Mouse (Mus musculus): ENCODE measurements around the gene Zfyve28. TPM values are rescaled to one million over a fixed set of nuclear protein-coding genes. Genes with fewer than 3 reads are reported as not detected.

Zfyve28 gene
- 37.6 and 37.8 TPM in 2 replicates for polyA plus RNA-seq (2012; rRNA removed)

DNA sequence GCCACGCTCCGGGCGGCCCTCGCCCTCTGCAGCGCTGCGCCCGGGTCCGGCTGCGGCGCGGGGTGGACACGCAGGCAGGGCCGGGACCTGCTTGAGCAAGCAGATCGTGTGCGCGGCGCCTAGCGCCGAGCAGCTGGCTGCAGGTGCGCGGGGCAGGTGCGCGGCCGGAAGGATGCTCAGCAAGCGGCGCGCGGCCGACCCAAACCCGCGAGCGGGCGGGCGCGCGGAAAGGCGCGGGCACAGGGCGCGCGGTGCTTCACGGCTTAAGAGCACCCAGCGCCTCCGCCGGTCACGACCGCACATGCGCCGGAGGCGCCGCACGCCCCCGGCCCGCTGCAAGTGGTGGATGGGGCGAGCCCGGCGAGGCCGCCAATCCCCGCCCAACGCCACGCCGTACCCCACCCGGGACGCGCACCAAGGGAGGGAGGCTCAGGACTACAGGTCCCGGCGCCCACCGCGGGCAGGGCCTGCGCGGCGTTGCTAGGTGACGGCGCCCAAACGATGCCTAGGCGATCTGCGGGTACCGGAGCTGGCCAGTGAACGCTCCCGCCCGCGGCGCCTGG, at the start of gene Zfyve28, which contains the start of gene Cfap99:
Gene Zfyve28 (minus strand): TSS at position 296 of the 563 bp plus-strand sequence.
Gene Cfap99 (plus strand): TSS at position 447 of the 563 bp plus-strand sequence.
- peak; percentile 92 to 97 for DNase-seq (ENCODE audit: extremely low spot score in 1 of 2, low spot score in 1 of 2)

- peak in 1 of 2 experiments; percentile 33 for DNase-seq (ENCODE audit: extremely low spot score in 1 of 2, low spot score in 1 of 2)
Observed at GRCm38 (mm10) chr5:34336775-34337450, 48.7 kb upstream of the Zfyve28 start.

DNA sequence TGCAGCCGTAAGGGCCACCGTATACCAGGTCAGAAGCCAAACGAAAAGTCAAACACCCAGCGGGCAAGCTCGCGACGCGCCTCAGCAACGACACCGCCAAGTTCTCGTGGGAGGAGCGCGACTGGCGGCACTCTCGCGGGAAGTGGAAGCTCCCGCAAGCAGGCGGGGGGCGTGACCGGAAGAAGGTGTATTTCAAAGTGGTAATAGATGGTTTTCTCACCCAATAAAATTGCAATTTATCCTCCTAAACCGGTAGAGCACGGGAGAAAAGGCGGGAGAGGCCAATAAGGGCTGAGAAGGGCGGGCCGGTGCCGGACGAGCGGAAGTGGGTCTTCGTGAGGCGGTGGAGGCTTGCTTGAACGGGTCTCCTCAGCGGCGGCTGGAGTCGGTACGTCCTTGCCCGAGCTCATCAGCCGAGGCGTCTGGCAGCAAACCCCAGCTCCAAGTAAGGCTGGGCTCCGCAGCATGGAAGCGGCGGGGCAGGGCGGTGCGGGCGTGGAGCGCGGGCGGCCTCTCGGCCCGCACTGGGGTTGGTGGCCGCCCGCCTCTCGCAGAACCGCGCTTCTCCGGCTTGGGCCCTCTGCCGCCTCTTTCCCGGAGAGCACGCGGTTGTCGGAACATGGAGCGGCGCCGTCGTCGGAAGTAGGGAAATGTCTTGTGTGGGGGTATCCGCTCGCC, 48.0 kb upstream of the Zfyve28 start, which contains the start of gene Rnf4:
Gene Rnf4 (plus strand): TSS at position 193 of the 678 bp plus-strand sequence.
- peak; percentile 97 to 99 for DNase-seq (ENCODE audit: extremely low spot score in 1 of 2, low spot score in 1 of 2)

DNA sequence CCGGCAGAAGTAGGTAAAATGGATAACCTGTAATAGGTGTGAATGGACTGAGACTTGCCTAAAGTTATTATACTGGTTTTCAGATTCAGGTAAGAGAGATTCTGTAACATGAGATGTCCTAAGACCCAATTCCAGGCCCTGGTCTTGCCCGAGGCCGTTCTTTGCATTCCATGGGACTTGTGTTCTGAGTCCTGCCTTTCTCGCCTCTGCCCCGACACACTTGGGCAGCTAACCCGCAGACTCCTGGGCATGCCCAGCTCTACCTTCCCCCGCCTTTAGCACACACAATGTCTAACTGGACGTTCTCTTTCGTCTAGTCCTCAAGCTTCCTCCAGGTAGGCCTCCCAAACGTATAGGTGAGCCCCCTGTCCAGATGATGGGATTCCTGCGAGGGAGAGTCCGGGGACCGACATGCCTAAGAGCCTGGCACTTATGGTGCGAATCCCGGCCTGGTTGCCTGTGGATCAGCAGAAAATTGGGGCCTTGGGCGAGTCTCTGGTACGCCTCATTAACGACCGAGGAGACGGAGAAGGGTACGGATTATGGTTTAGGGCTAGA, 47.4 kb upstream of the Zfyve28 start:
- DNase-seq (ENCODE audit: extremely low spot score in 1 of 2, low spot score in 1 of 2), result no peak

- DNase-seq (ENCODE audit: extremely low spot score in 1 of 2, low spot score in 1 of 2), result no peak
Observed at GRCm38 (mm10) chr5:34334081-34334480, 45.8 kb upstream of the Zfyve28 start.

DNA sequence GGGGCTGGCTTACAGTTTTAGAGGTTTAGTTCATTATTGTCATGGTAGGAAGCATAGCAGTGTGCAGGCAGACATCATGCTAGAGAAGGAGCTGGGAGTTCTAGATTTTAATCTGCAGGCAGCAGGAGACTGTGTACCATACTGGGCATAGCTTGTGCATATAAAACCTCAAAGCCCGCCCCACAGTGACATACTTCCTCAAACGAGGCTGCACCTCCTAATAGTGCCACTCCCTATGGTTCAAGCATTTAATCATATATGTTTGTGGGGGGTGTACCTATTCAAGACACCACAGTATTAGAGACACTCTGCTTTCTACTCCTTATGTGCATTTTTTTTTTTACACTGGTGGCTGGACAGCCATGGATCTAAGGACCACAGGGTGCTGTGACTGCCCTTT, 41.9 kb upstream of the Zfyve28 start:
- DNase-seq (ENCODE audit: extremely low spot score in 1 of 2, low spot score in 1 of 2), result no peak

DNA sequence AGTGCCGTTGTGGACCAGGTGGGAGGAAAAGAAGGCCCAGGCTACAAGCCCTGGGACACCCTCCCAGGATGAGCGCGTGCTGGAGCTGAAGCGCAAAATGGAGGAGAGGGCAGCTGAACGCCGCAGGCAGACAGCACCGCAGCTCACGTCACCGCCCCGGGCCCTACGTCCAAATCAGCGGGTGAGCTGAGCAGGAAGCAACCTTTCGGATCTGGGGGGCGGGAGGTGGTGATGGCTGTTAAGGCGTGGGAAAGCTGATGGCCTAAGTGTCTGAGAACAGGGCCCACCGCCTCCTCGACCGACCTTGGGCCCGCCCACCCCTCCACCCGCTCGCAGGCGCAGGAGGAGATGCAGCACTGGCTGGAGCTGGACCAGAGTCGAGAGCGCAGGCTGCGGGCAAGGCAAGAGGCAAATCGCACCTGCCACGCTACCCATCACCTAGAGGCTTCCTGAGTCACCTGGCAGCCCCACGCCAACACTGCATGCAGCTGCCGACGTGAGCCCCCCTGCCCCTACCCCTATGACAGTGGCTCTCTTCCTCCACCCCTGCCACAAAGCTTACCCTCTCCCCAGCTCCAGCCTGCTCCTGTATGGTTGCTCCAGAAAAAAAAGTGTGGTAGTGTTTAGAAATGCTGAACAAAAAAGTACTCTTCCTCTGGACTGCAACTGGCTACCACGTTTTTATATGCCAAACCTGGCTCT, 38.8 kb upstream of the Zfyve28 start:
- peak in 1 of 2 experiments; percentile 13 for DNase-seq (ENCODE audit: extremely low spot score in 1 of 2, low spot score in 1 of 2)

- DNase-seq (ENCODE audit: extremely low spot score in 1 of 2, low spot score in 1 of 2), result peak in 1 of 2 experiments; percentile 15
Observed at GRCm38 (mm10) chr5:34326249-34326691, 38.0 kb upstream of the Zfyve28 start.

DNA sequence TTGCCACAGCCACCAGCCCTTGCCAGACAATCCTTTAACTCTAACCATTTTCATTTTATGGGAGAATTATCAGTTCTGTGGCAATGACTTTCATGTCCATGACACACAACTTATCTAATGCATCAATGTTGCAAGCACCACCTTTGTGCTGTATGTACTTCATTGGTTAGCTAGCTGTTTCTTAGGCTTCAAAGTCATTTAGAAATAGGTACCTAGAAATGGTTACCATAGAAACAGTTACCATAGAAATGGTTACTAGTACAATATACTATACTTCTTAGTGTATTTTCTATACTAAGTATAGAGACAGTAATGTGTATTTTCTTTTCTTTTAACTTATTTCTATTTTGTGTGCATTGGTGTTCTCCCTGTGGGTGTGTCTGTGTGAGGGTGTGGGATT, 37.0 kb upstream of the Zfyve28 start:
- DNase-seq (ENCODE audit: extremely low spot score in 1 of 2, low spot score in 1 of 2), result no peak

GRCm38 (mm10) chr5:34321236-34321635, 33.0 kb upstream of the Zfyve28 start:
- DNase-seq (ENCODE audit: extremely low spot score in 1 of 2, low spot score in 1 of 2), result no peak

- no peak for DNase-seq (ENCODE audit: extremely low spot score in 1 of 2, low spot score in 1 of 2)
Observed at GRCm38 (mm10) chr5:34319491-34320034, 31.3 kb upstream of the Zfyve28 start.

DNA sequence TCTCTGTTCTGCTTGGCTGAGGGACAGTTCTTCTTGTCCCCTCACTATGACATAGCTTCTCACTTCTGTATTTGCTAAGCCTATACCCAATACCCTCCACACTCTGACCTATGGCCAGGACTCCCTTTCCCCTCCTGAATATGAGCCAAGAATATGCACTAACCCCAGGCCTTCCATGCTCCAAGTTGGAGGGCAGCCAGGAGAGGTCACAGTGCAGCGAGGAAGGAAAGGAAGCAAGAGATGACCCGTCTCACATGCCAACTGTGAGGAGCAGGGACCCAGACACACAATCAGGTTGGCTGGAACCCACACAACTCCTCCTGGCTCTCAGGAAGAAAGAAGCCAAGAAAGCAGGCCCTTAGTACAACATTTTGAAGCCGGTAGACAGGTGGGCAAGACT, 20.8 kb upstream of the Zfyve28 start:
- DNase-seq (ENCODE audit: extremely low spot score in 1 of 2, low spot score in 1 of 2), result no peak

DNA sequence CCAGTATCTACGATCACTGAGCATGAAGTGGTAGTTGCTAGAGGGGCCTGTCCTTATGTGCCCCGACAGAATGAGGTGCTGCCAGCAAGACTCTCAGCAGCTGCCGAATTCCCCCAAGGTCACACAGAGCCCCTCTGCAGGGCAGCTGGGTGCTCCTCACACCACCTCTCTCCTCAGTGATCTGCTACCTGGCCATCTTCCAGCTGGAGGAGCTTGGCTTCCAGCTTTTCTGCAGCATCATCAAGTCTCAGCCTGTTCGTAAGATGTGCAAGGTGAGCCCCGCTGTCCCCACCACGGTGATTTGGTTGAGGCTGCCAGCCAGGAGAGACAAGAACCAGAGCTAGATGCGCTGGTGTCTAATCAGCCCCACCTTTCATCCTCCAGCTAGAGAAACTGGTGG, 14.1 kb upstream of the Zfyve28 start:
- no peak for DNase-seq (ENCODE audit: extremely low spot score in 1 of 2, low spot score in 1 of 2)

DNA sequence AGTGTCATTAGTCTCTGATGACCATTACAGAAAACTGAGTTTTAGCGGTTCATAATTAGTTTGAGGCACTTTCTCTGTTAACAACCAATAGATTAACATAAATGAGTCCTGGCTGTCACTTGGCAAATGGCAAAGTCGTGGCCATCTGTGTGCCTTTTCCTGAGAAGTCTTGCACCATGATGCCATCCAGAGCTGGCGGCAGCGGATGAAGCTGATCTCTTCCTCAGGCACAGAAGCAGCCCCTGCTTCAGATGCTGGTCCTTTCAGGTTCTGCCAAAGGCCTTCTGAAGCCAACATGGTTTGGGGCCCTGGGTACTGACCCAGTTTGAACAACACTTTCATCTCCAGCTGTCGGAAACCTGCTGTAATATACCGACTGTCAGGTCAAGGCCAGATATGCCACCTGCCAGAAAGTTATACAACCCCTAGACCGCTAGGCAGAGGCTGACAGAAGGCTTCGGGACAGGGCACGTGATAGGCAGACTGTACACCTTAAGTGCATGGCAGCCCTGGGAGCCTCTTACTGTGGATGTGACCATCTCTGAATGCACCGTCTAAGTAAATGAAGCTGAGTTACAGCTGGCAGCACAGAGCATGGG, 10.8 kb upstream of the Zfyve28 start:
- no peak for DNase-seq (ENCODE audit: extremely low spot score in 1 of 2, low spot score in 1 of 2)

DNA sequence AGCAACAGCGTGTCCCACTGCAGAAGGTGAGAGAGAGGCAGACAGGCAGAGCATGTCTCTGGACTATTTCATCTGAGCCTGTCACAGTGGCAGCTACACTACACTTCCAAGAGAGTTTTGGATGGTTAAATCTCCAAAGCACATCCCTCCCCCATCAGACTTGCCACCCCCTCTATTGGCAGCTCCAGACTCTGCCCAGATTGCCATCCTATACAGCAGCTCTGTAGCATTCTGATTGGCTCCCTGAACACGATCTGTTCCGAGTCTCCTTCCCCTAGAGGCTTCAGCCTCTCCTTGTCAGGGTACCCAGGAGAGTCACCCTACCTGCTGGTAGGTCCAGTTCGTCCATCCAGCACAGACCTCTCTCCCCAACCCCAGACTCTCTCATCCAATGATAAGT, 9.8 kb upstream of the Zfyve28 start:
- no peak for DNase-seq (ENCODE audit: extremely low spot score in 1 of 2, low spot score in 1 of 2)

GRCm38 (mm10) chr5:34295141-34295540, 6.9 kb upstream of the Zfyve28 start:
- DNase-seq (ENCODE audit: extremely low spot score in 1 of 2, low spot score in 1 of 2), result no peak

GRCm38 (mm10) chr5:34294696-34295095, 6.4 kb upstream of the Zfyve28 start:
- no peak for DNase-seq (ENCODE audit: extremely low spot score in 1 of 2, low spot score in 1 of 2)

- DNase-seq (ENCODE audit: extremely low spot score in 1 of 2, low spot score in 1 of 2), result no peak
Observed at GRCm38 (mm10) chr5:34293363-34293762, 5.1 kb upstream of the Zfyve28 start.

DNA sequence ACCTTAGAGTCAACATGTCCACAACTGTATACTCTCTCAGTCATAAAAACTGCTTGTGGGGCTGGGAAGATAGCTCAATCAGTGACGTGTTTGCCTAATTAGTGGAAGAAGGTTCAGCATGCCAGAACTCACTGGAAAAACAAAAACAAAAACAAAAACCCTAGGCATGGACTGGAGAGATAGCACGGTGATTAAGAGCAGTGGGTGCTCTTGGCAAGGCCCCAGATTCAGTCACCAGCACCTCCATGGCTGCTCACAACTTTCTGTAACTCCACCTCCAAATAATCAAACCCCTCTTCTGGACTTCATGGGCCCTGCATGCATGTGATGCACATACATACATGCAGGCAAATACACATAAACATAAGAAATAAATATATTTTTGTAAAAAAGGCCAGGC, 1.0 kb upstream of the Zfyve28 start:
- no peak for DNase-seq (ENCODE audit: extremely low spot score in 1 of 2, low spot score in 1 of 2)

DNA sequence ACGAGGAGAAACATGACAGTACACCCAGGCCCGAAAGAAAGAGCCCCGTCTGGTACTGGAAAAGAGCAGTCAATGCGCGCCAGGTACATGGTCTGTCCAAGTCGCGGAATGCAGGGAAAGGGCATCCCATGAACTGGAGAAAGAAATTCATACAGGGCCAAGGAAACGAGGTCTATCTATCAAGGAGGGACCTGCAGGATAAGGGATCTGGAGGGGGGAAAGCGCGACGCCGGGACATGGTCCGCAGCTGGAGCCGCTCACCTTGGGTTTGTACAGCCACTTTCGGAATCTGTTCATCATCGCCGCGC, 457 bp downstream of the Zfyve28 start:
- no peak for DNase-seq (ENCODE audit: extremely low spot score in 1 of 2, low spot score in 1 of 2)

Data from frontal cortex, adult 2 months (tissue).